Mouse (Mus musculus): Measurements from ENCODE around the gene Ttf2.

DNA sequence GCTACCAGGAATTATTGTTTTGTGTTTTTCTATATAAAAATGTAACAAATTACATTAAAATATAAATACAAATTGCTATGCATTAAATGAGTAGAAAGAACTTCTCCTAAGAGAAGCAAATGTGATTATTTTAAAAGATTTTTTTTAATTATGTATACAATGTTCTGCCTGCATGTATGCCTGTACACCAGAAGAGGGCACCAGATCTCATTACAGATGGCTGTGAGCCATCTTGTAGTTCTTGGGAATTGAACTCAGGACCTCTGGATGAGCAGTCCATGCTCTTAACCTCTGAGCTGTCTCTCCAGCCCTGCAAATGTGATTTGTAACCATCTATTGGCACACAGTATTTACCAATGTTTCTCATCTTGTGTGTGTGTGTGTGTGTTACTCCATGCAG lies 14.8 kb downstream of the Ttf2 start:
- TF ChIP-seq CTCF (IDR thresholded peaks at IDR 0.05; ENCODE audit: insufficient read depth, low read depth, low read length) (no peak), POLR2A (IDR thresholded peaks at IDR 0.05; ENCODE audit: insufficient read depth, low read depth, low read length) (no peak)

Measured in olfactory bulb, adult 2 months (tissue).